Mouse (Mus musculus) spleen, postnatal 14 days (tissue): Measurements from ENCODE around the gene Depdc1a.
"Not testable (repeated sequence)": the region's sequence is repeated elsewhere in the genome, so short reads cannot be mapped to it uniquely, and the experiment has no call there.

Experiments
- DNase-seq, 2 experiments: peaks; one replicate each; pipeline ENCODE4 v3.0.0; 2021 to 2022; ENCODE audit warnings: low spot score in 2 of 2

Gene Depdc1a

DNA sequence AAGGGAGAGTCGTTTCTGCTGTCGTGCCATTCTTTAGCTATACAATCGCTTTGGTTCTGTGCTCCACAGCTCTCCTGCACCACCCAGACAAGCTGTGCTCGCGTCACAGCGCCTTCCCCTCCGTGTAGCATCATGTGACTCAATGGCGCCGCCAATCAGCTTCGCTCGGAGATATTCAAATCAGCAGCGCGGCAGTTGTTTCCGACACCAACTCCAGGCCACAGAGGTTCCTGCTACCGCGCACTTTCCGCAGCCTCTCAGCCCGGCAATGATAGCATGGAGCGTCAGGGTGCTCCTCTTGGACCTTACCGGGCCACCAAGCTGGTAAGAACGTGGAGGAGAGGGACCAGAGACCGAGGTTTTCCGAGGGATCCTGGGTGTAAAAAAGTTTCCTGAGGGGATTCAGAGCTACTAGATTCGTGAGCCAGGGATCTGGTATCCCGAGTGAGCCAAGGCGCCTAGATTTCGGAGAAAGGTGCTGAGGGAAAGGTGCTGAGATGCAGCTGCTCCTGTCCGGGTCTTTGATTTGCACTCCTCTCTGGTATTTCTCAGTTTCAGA, at the start of gene Depdc1a:
Gene Depdc1a, plus strand, starts transcription at position 191 of the 559 bp plus-strand sequence.
- DNase-seq = peak; percentile 84 to 90

DNA sequence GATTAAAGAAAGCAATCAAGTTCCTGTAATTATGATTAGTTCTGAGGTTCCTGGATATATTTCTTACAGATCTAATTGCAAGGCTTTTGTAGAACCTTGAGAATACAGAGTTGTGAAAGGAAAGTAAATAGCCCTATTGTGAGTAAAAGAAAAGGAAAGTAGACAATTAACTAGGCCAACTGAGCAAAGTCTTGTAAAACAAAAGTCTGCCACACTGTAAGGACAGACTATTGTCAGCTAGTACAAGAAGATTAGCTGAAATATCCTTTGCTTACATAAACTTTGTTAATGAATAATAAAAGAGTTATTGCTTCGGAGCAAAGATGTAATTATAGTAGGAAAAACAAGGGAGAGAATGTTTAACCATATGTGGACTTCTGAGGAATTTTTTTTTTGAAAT, 25.2 kb upstream of the Depdc1a start:
- DNase-seq = no peak

GRCm38 (mm10) chr3:159475465-159475864, 19.8 kb upstream of the Depdc1a start:
- no peak for DNase-seq

- DNase-seq = no peak
These were observed 17.8 kb upstream of the Depdc1a start for GRCm38 (mm10) chr3:159477250-159477962.

DNA sequence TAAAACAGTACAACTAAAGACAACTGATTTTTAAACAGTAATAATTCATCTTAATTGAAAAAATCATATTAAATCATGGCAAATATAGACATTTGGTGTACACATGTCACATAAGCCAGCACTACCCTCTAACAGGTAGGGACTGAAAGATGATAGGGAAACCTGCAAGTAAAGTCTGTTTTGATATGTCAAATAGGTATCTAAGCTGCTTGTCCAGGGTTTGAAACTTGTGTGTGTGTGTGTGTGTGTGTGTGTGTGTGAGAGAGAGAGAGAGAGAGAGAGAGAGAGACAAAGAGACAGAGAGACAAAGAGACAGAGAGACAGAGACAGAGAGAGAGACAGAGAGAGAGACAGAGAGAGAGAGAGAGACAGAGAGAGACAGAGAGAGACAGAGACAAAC, 524 bp upstream of the Depdc1a start:
- DNase-seq = not testable (repeated sequence)

DNA sequence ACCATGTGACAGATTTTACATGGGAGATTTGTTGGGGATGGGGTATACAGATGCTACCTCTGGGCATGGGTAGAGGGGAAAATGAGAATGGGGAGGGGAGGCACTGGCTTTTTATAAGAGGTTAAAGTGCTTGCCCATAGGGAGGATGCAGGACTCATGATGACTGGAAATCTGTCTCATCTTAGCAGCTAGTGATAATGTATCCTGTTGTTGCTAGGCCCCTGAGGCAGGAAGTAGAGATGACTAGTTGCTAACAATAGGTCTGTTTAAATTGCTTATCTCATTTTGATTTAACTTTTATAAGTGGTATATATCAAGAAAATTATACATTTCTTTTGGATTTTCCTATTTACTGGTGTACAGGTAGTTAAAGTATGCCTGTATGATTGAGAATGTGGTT, 13.7 kb downstream of the Depdc1a start:
- DNase-seq = no peak

- DNase-seq = no peak
These were observed 33.3 kb downstream of the Depdc1a start for GRCm38 (mm10) chr3:159528563-159528962.

DNA sequence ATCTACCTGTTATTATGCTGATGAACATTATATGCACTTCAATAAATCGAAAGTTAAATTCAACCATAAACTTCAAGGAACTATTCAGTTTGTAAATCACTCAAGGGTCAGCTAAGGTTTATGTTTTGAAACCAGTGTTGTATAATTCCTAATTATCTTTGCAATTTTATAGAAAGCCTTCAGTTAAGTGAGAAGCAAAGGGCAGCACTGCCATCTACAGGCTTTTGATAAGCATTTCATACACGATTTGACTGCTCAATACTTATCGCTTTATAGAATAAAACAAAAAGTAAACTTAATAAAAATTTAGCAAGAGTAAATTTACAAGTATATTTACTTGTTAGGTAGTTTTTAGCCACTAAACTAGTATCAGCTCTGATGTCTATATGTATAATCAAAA, 53.1 kb downstream of the Depdc1a start:
- no peak for DNase-seq

DNA sequence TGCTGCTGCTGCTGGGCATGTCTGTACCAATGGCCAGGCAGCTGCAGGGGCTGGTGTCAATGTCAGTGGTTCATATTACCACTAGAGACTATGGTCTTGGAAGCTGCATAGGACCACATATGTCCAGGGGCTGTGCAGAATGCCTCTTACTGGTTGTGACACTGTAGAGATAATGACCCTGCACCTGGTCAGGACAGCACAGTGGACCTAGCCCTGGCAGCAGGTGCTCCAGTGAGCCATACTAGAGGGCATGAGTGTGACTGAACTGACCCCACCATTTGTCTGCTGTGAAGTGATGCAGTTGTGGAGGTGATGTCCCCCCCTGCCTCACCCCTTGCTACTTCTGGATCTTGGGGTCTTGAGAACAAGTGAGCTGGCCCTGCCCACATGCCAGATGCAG, 55.0 kb downstream of the Depdc1a start:
- no peak for DNase-seq
